Mouse (Mus musculus) neutrophil, adult 83 days (primary cell): Measurements from ENCODE around the gene Defa35. TPM values are rescaled to one million over a fixed set of nuclear protein-coding genes. Genes with fewer than 3 reads are reported as not detected.

ENCODE experiments used
- total RNA-seq, 2 experiments: library from RNA; stranded (reverse); gene quantifications; one replicate each; pipeline ENCODE4 v1.2.4; 2023

Gene Defa35
- not detected for total RNA-seq

GRCm38 (mm10) chr8:21064738-21065137 is at the start of gene Defa35:
Gene Defa35 (plus strand): TSS chr8:21065038.

GRCm38 (mm10) chr8:21025245-21025644 is 39.6 kb upstream of the Defa35 start, which contains the start of gene Defa21:
Gene Defa21 (plus strand): TSS chr8:21025545.

GRCm38 (mm10) chr8:21054747-21055146 is 10.1 kb upstream of the Defa35 start, which contains the start of gene Defa23:
Gene Defa23 (plus strand): TSS chr8:21055047.

GRCm38 (mm10) chr8:21084142-21084541 is 19.3 kb downstream of the Defa35 start, which contains the start of gene Defa25:
Gene Defa25 (plus strand): TSS chr8:21084442.

GRCm38 (mm10) chr8:21095950-21096349 is 31.1 kb downstream of the Defa35 start, which contains the start of gene Gm14851:
Gene Gm14851 (minus strand): TSS chr8:21096050.

Other genes starting within 250 kb of the Defa35 start
- not detected for gene Defb33, start 172.4 kb upstream of the Defa35 start, total RNA-seq
- gene Gm15056, start 162.4 kb upstream of the Defa35 start, total RNA-seq = not detected
- not detected for gene Gm6040, start 143.0 kb upstream of the Defa35 start, total RNA-seq
- not detected for gene AY761185, start 120.3 kb upstream of the Defa35 start, total RNA-seq
- not detected for gene Defa21, start 39.5 kb upstream of the Defa35 start, total RNA-seq
- gene Defa23, start 10.0 kb upstream of the Defa35 start, total RNA-seq = not detected
- not detected for gene Defa25, start 19.4 kb downstream of the Defa35 start, total RNA-seq
- gene Gm14851, start 31.0 kb downstream of the Defa35 start, total RNA-seq = not detected
- not detected for gene Defa30, start 69.6 kb downstream of the Defa35 start, total RNA-seq
- not detected for gene Defa22, start 97.2 kb downstream of the Defa35 start, total RNA-seq
- not detected for gene Defa31, start 126.6 kb downstream of the Defa35 start, total RNA-seq
- gene Gm15293, start 136.5 kb downstream of the Defa35 start, total RNA-seq = not detected
- gene Gm15292, start 184.7 kb downstream of the Defa35 start, total RNA-seq = not detected